Mouse (Mus musculus) gastrocnemius, postnatal 14 days (tissue): ENCODE measurements around the gene Mmp23. TPM values are rescaled to one million over a fixed set of nuclear protein-coding genes. Genes with fewer than 3 reads are reported as not detected.
"Not testable (repeated sequence)": the region's sequence is repeated elsewhere in the genome, so short reads cannot be mapped to it uniquely, and the experiment has no call there.

ENCODE experiments used
- DNase-seq: peaks from one replicate; pipeline ENCODE4 v3.0.0; 2021; ENCODE audit warnings: mixed read lengths
- intact Hi-C: fragments of 180-260 bp; cut with DNase I; formaldehyde crosslinking; loops from one replicate; pipeline ENCODE4 v1.15.1; 2025; ENCODE audit warnings: low total_unique reads
- long read RNA-seq, 2 experiments: library from polyadenylated mRNA; stranded (forward); transcript quantifications; one replicate each; pipeline ENCODE4 v2.0.0; 2021
- total RNA-seq, 2 experiments: library from RNA; stranded (reverse); gene quantifications; 2 replicates each; pipeline ENCODE4 v1.2.3; 2021

Gene Mmp23
- total RNA-seq = 10 to 100 TPM in 1 of 2 experiments, 1 to 10 TPM in 1; 8.0 to 11.4 TPM
- long read RNA-seq, experiment 1, partial matches to known transcripts = 0 of 5 reads
- long read RNA-seq, experiment 1, other reads (novel, unspliced or antisense) = 2 of 5 reads
- long read RNA-seq, experiment 2, transcript Mmp23-201 (8 exons, 1,434 nt) = major isoform, 7 of 7 reads
- long read RNA-seq, experiment 2, partial matches to known transcripts = 0 of 7 reads
- long read RNA-seq, experiment 2, other reads (novel, unspliced or antisense) = 0 of 7 reads

DNA sequence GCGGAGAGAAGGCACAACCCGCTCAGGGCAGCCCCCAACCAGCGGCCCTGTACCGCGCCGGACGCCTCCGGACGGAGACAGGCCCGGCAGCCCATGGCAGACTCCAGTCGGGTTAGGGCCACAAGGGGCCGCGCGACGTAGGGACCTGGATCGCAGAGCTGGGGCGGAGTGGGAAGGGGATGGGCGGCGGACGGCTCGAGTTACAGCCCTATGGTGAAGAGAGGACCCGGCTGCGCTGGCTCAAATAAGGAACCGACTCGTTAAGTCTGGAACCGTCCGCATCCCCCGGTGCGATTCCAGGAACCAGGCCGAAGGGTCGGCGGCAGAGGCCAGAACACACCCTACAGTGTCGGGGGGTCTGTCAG is at the start of gene Mmp23:
Gene Mmp23 (minus strand): TSS at position 299 of the 365 bp plus-strand sequence.
- peak; percentile 71 for DNase-seq
- intact Hi-C loops = no loop called here

DNA sequence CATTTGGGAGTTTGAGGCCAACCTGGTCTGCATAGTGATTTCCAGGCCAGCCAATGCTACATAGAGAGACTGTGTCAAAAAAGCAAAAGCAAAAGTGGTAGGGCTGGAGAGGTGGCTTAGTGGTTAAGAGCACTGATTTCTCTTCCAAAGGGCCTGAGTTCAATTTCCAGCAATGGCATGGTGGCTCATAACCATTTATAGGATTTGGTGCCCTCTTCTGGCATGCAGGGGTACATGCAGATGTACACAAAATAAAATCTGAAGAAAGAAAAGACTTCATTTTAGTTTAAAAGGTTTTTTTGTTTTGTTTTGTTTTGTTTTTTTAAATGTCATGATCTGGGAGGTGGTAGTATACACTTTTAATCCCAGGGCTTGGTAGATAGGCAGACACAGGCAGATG is 47.2 kb upstream of the Mmp23 start:
- DNase-seq = no peak
- intact Hi-C loops = no loop called here

DNA sequence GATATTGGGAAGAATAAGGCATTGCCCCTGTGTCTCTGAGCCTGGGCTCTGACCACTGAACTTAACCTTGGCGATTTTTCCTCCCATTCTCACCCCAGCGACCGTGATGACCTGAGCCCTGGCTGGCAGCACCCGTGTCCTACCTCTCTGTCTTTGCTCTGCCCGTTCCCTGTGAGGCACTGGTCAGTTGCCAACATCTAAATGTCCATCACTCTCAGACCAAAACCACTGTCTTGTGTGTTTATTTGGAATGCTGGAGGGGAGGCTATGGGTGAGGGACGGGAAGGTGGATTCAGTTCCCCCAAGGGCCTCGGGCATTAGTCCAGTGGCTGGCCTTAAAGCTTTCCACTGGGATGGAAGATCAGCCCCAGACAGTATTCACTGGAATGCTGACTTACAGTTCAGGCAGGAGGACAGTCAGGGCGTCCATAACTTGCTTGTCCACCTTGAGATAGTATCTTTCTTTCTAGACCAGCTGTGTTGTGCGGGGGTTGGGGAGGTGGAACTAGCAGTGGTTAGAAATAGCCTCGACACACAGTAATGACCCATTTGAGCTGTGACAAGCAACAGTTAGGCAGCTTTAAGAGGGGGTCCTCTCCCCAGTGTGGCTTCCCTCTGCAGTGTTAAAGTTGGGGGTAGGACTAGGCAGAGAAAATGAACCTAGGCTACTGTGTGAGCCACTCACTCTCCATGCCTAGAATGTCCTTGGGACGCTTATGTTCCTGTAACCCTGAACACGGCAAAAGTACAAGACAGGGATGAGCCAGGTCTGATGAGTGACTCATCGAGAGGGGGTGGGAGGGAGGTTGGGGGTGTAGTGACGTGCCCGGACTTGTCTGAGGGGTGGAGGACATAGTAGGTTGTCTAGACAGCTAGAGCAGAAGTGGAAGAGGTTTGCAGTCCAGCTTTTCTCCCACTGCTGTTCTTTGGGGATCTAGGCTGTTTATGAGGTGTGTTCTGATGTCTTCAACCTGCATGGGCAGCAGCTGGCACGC is 43.4 kb upstream of the Mmp23 start:
- no peak for DNase-seq
- intact Hi-C loops = no loop called here

DNA sequence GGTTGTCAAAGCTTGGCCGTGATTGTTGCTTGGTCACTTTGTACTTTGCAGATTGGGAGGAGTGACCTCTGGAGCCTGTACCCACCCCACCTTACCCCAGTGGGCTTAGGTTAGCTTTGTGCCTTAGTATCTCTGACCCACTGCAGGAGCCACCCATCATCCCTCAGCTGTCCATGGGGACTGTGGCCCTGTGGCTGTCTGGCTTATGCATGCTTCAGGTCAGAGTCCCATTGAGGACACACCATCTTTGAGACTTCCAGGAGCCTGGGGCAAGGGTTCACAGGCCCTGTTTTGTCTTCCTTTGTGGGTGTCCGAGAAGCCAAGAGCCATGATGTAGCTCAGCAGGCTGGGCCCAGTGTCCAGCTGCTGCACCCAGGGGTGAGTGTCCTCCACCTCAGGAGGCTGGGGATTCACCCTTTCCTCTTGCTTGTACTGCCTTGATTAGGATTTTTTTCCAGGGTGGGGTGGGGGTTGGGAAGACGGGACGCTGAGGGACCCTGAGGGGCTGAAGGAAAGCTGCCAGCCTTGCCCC is 42.4 kb upstream of the Mmp23 start:
- intact Hi-C loops = no loop called here
- no peak for DNase-seq

DNA sequence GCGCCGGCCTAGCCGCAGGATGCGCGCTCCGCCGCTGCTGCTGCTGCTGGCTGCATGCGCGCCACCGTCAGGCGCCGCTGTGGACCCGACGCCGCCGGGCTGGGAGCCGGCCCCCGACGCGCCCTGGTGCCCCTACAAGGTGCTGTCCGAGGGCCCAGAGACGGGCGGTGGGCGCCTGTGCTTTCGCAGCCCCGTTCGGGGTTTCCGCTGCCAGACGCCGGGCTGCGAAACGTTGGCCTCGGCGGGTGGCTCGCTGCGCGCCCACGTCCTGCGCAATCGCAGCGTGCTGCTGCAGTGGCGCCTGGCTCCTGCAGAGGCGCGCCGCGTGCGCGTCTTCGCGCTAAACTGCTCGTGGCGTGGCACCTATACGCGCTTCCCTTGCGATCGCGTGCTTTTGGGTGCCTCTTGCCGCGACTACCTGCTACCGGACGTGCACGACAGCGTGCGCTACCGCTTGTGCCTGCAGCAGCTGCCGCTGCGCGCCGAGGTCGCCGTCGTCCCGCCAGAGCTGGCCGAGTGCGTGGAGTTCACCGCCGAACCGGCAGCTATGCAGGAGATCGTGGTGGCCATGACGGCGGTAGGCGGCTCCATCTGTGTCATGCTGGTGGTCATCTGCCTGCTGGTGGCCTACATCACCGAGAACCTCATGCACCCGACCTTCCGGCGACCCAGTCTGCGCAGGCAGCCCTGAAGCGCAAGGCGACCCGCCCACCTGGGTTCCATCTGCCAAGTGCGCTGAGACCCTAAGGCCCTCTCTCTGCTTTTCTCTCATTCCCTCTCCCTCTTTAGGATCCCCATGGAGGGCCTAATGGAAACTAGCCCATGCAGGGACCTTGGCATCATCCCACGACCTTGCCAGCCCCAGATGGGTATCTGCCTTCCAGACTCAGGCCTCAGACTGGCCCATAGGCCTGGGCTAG is 41.6 kb upstream of the Mmp23 start:
- intact Hi-C loops = no loop called here
- peak; percentile 63 for DNase-seq

DNA sequence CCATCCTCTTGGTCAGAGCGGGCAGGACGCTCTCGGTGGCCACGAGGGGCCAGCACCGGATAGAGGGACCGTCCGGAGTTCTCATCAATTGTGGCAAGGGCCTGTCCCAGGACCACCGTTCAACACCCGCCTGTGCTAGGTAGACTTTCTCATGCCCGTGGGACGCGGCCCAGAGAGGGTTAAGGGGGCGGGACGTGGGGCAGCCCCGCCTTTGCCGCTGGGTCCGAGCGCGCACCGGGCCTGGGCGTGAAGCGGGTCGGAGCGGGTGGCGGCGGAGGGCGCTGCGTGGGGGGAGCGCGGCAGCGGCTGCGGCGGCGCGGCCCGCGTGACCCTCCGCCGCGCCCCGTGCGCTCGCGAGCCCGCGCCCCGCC is 40.9 kb upstream of the Mmp23 start, which contains the start of gene Fndc10:
Gene Fndc10 (plus strand): TSS at position 232 of the 371 bp plus-strand sequence.
- DNase-seq = peak; percentile 74
- intact Hi-C loops = no loop called here

DNA sequence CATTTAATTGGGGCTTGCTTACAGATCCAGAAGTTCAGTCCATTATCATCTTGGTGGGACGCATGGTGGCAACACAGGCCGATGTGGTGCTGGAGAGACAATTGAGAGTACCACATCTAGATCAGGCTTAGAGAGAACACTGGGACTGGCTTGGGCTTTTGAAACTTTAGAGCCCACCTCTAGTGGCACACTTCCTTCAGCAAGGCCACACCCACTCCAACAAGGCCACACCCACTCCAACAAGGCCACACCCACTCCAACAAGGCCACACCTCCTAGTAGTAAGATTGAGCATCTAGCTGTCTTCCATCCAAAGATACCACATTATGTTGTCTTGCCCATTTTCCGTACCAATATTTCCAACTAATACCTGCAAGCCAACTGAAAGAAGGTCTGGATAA is 39.2 kb upstream of the Mmp23 start:
- intact Hi-C loops = no loop called here
- no peak for DNase-seq

DNA sequence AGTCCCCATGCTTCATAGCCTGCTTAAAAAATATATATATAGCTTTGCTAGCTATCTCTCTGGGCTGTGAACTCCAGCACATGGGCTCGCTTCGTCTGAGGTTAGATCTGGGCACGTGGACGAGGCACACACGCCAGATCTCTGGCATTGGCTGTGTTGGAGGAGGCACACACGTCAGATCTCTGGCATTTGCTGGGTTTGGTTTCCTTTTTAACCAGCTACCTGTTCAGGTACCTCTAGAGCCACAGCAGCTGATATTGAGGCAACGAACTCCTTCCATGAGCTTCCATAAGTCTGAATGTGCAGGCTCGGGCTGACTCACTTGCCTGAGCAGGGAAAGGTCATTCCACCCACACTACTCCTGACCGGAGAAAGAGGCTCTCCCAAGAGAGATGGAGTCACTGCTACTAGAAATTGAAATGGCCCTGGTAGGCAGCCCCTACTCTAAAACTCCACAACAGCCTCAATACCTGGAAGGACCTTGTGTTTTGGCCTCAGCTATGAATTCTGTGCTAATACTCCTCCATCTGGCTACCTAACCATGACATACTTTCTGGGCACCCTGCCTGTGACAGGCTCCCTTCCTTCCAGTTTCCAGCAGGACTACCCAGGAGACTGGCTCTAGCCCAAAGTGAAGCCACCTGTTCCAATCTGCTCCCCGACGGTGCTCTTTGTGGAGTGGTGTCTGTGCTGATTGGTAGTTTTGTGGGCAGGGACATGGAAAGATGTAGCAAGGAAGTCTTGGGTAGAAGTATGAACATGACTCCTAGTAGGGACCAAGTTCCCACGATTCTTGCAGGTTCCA is 37.6 kb upstream of the Mmp23 start:
- intact Hi-C loops = no loop called here
- no peak for DNase-seq

DNA sequence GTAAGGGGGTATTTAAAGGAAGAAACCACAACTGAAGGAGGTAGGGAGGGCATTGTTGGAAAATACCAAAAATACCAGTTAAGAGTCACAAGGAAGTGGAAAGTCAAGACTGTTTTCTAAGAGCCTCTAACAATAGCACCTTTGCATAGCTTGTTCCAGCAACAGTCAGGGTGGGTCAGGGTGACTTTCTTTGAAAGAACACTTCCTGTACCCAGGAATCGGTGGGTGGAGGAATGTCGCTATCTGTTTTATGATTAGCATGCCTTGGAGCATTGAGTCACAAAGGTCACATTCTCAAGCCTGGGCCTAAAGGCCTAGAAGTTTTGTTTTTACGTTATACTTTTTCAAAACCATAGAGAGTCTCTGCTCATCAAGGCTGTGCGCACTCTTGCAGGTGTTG is 34.6 kb upstream of the Mmp23 start:
- DNase-seq, intact Hi-C loops: not testable (repeated sequence)

DNA sequence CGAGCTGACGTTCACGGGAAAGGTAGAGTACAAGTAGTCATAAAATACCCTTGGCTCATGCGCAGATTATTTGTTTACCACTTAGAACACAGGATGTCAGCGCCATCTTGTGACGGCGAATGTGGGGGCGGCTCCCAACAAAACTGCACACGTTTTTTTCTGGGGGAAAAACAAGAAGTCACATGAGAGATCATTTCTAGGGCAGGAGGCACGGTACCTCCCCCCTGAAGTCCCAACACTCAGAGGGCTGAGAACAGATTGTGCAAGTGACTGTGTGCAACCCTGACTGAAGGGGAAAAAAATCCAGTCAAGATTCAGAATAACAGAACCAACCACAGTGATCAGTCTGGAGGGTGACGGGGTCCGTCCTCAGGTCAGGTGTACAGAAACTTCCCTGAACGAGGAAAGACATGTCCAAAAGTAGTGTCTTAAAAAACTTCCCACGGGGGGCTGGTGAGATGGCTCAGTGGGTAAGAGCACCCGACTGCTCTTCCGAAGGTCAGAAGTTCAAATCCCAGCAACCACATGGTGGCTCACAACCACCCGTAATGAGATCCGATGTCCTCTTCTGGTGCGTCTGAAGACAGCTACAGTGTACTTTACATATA is 30.6 kb upstream of the Mmp23 start:
- DNase-seq, intact Hi-C loops: not testable (repeated sequence)

DNA sequence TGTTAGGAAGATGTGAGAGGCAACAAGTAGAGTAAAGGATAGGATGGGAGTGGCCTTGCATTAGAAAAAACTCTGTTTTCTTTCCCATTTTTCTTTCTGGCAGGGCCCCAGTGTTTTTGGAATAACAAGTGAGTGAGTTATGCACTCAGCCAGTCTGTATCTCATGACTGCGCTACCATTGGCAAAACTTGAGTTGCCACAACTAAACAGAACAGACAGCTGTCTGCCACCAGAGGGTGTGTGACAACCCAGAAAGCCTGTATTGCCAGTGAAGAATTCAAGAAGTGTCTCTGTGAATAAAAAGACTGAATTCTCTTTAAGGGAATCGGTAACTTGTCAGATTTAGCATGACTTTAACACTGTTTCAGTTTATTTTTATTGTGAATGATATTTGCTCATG is 22.8 kb upstream of the Mmp23 start:
- intact Hi-C loops = no loop called here
- DNase-seq = no peak

DNA sequence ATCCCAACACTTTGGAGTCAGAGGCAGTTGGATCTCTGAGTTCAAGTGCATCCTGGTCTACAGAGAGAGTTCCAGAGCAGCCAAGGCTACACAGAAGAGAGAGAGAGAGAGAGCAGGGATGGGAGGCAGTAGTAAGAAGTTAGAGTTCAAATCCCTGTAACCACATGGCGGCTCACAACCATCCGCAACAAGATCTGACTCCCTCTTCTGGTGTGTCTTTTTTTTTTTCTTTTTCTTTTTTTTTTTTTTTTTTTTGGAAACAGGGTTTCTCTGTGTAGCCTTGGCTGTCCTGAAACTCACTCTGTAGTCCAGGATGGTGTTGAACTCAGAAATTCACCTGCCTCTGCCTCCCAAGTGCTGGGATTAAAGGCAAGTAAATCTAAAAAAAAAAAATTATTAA is 18.9 kb upstream of the Mmp23 start:
- intact Hi-C loops = no loop called here
- no peak for DNase-seq

DNA sequence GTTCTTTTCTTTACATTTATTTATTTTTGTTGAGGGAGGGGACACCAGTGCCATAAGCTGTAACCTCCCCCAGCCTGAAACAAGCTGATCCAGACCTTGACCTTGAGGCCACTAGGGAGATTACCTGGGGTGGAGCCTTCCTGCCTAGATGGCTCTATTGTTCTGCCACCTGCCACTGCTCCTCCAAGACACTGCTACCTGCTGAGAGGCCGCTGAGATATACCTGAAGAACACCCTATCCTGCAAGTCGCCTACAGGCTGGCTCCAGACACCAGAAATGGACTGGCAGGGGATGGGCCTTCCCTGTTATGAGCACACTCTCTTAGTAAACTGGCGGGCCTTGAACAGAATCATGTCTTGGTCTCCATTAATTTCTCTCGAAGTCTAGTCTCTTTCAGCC is 17.1 kb upstream of the Mmp23 start:
- intact Hi-C loops, DNase-seq: not testable (repeated sequence)

DNA sequence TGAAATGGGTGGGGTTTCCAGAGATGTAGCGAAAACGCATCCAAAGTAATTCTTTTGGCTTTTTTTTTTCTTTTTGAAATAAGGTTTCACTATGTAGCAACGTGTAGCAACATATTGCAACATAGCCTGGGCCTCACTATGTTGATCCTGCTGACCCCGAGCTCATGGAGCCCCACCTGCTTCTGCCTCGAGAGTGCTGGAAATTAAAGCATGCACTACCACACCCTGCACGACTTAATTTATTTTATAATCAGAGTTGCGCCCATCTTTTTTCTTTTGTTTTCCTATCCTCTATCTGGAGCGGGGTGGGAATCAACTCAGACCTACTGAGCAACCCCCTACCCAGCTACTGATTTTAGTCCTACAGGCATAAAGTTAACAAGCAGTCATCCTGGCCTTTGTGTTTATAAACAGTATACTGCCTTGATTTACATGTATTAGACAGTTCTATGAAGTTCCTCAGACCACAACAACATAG is 16.5 kb upstream of the Mmp23 start:
- intact Hi-C loops = no loop called here
- DNase-seq = no peak

DNA sequence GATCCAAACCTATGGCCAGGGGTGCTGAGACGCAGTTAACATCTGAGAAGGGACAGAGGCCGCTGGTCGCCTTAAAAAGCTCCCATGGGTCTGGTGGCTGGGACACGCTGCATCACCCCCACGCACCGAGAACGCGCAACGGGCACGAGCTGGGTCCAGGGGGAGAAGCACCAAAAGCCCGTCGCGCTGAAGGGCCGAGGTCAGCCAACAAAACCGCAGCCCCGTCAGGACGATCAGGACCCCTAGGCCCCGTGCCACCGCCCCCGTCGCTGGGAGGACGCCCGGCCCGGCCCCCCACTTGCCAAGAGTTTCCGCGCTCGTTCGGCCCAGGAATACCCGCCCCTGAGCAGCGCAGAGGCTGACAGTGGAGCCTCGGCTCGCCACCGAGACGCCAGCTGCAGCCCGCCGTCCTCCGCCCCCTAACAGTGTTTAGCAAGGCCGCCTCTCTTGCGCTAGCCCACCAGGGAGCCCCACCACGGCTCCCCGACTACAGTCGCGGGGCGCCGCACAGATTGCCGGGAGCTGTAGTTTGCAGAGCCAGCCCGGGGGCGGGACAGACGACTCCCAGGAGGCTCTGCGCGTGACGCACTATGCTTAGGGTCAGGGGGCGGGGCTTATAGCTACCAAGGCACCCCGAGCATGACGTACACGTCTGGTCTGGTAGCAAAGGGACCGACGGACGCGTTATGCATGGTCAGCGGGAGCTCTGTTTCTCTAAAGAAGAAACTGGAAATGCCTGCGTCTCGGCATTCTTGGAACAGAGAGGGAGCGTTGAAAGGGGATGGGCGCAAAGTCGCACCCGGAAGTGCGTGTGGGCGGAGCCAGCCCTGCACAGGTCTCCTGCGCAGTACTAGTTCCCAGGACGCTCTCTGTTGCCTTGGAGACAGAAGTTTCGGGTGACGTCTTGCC is 15.8 kb upstream of the Mmp23 start, which contains the start of gene Mib2:
Gene Mib2 (minus strand): TSS at position 510 of the 909 bp plus-strand sequence.
- intact Hi-C loops = no loop called here
- DNase-seq = peak; percentile 96

DNA sequence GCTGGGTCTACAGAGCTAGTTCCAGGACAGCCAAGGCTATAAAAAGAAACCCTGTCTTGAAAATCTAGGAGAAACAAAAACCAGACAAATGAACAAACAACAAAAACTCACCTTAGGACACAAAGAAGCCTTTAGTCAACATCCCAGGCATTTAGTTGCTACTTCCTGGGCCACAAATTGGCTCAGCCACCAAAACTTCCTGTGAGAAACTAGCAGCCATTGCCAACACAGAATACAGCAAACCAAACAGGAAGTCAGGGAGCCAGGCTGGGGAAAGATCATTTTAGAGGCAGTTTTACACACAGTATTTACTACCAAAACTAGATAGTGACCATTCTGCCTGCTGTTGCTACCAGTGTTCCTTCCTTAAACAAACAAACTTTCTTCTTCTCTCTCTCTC is 13.7 kb upstream of the Mmp23 start:
- no peak for DNase-seq
- intact Hi-C loops = no loop called here

DNA sequence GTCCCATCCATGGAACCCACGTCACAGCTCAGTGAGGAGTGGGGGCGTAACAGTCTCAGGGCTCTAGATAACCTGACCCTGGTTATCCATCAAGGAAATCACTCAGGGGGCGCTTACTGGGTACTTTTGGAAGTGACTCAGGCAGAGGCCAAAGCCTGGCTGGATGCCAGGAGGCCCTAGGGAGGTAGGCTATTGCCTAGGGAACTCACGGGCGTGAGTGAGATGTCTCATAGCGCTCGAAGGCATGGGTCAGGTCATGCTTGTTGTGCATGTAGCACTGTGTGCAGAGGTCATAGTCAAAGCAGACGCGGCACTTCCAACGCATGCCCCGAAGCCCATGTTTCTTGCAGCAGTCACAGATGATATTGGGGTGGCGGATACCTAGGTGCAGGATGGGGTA is 7.5 kb upstream of the Mmp23 start:
- no peak for DNase-seq
- intact Hi-C loops = no loop called here
